Mouse (Mus musculus): Measurements from ENCODE around the gene Pappa. TPM values are rescaled to one million over a fixed set of nuclear protein-coding genes. Genes with fewer than 3 reads are reported as not detected.

Gene Pappa
- total and polyA plus RNA-seq, 2 experiments from 2014 or later = 0.57 to 3.7 TPM

- DNase-seq (ENCODE audit: low spot score) = no peak
- TF ChIP-seq CTCF (IDR thresholded peaks at IDR 0.05) = no peak
- Histone ChIP-seq H3K27me3 (ENCODE audit: insufficient read depth, low read length) (no peaks in the 10 kb centered on the region), H3K9me3 (ENCODE audit: low read length) (no peaks in the 10 kb centered on the region), H3K36me3 (ENCODE audit: insufficient read depth, low read length) (no peaks in the 10 kb centered on the region), H3K4me2 (ENCODE audit: low read depth, low read length, poor library complexity, severe bottlenecking) (no peak overlapping the region), H3K27ac (ENCODE audit: low read depth, low read length) (no peak overlapping the region), H3K4me1 (ENCODE audit: insufficient read depth, low read length) (no peaks in the 10 kb centered on the region), H3K4me3 (ENCODE audit: low read depth, low read length) (no peak overlapping the region), H3K9ac (replicated peaks; ENCODE audit: low read length, poor library complexity, severe bottlenecking) (no peak overlapping the region)
- no peak for ATAC-seq (ENCODE audit: low FRiP score)
- WGBS = 59% methylated on average over 4 of the region's 4 CpGs
These were observed 155.3 kb downstream of the Pappa start for GRCm38 (mm10) chr4:65279272-65279653.

- peak; percentile 60 for DNase-seq (ENCODE audit: low spot score)
- WGBS = 6% methylated on average over 7 of the region's 7 CpGs
- no peak overlapping the region for H3K4me2 ChIP-seq (ENCODE audit: low read depth, low read length, poor library complexity, severe bottlenecking)
These were observed 156.2 kb downstream of the Pappa start for GRCm38 (mm10) chr4:65279979-65280677.

DNA sequence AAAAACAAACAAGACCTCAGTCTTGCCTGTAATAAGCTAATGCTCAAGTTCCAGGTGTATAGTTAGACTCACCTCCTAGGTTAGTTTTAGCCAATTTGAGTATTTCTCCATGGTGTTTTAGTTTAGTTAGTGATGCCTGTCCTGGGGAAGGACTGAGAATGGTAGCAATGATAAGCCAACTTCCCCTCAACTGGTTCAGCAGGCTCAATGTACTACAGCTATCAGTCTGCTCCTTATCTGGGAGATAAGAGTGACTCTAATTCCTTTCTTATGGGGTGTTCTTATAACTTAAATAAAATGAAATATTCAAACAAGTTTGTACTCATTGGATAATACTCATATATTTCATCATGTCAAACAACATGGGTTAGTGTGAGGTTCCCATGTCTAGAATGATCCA is 156.9 kb downstream of the Pappa start:
- Histone ChIP-seq H3K9ac (replicated peaks; ENCODE audit: low read length, poor library complexity, severe bottlenecking) (no peak overlapping the region), H3K27ac (ENCODE audit: low read depth, low read length) (no peak overlapping the region), H3K36me3 (ENCODE audit: insufficient read depth, low read length) (no peaks in the 10 kb centered on the region), H3K4me3 (ENCODE audit: low read depth, low read length) (no peak overlapping the region), H3K4me2 (ENCODE audit: low read depth, low read length, poor library complexity, severe bottlenecking) (no peak overlapping the region), H3K9me3 (ENCODE audit: low read length) (no peaks in the 10 kb centered on the region), H3K27me3 (ENCODE audit: insufficient read depth, low read length) (no peaks in the 10 kb centered on the region), H3K4me1 (ENCODE audit: insufficient read depth, low read length) (no peaks in the 10 kb centered on the region)
- TF ChIP-seq CTCF (IDR thresholded peaks at IDR 0.05) = no peak
- DNase-seq (ENCODE audit: low spot score) (no peak), ATAC-seq (ENCODE audit: low FRiP score) (no peak)

More at GRCm38 (mm10) chr4:65279979-65280677, 156.2 kb downstream of the Pappa start:
- H3K9ac ChIP-seq (replicated peaks; ENCODE audit: low read length, poor library complexity, severe bottlenecking) = no peak overlapping the region
- H3K27me3 ChIP-seq (ENCODE audit: insufficient read depth, low read length) = no peaks in the 10 kb centered on the region
- H3K4me3 ChIP-seq (ENCODE audit: low read depth, low read length) = no peak overlapping the region
- H3K9me3 ChIP-seq (ENCODE audit: low read length) = no peaks in the 10 kb centered on the region
- TF ChIP-seq CTCF (IDR thresholded peaks at IDR 0.05) = no peak
- no peak overlapping the region for H3K27ac ChIP-seq (ENCODE audit: low read depth, low read length)
- ATAC-seq (ENCODE audit: low FRiP score) = no peak
- no peaks in the 10 kb centered on the region for H3K36me3 ChIP-seq (ENCODE audit: insufficient read depth, low read length)
- no peaks in the 10 kb centered on the region for H3K4me1 ChIP-seq (ENCODE audit: insufficient read depth, low read length)

GRCm38 (mm10) chr4:65283611-65284010 is 159.6 kb downstream of the Pappa start:
- no peak for TF ChIP-seq CTCF (IDR thresholded peaks at IDR 0.05)

DNA sequence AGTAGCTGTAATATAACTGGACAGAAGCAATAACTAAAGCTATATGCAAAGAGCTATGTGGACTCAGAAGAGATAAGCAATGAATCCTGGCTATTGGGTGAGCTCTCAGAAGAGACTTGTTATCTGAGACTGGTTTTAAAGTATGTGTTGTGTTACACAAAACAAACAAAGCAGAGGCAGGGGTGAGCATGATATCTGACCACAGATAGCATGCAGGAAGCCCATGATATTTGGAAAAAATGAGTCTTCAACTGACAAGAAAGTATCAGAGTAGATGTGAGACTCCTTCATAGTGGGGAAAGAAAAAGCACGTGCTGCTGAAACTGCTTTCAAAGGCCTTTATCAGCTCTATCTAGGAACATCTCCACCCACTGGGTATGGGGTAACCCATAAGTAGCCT is 161.2 kb downstream of the Pappa start:
- no peak for TF ChIP-seq CTCF (IDR thresholded peaks at IDR 0.05)
- WGBS = 89% methylated on average over 1 of the region's 1 CpGs
- no peak overlapping the region for H3K9ac ChIP-seq (replicated peaks; ENCODE audit: low read length, poor library complexity, severe bottlenecking)

More at GRCm38 (mm10) chr4:65283611-65284010, 159.6 kb downstream of the Pappa start:
- ATAC-seq (ENCODE audit: low FRiP score) (no peak), DNase-seq (ENCODE audit: low spot score) (no peak)
- H3K9me3 ChIP-seq (ENCODE audit: low read length) = no peaks in the 10 kb centered on the region
- H3K36me3 ChIP-seq (ENCODE audit: insufficient read depth, low read length) = no peaks in the 10 kb centered on the region
- H3K4me2 ChIP-seq (ENCODE audit: low read depth, low read length, poor library complexity, severe bottlenecking) = no peak overlapping the region
- no peaks in the 10 kb centered on the region for H3K4me1 ChIP-seq (ENCODE audit: insufficient read depth, low read length)
- no peaks in the 10 kb centered on the region for H3K27me3 ChIP-seq (ENCODE audit: insufficient read depth, low read length)
- H3K9ac ChIP-seq (replicated peaks; ENCODE audit: low read length, poor library complexity, severe bottlenecking) = no peak overlapping the region
- H3K4me3 ChIP-seq (ENCODE audit: low read depth, low read length) = no peak overlapping the region
- no peak overlapping the region for H3K27ac ChIP-seq (ENCODE audit: low read depth, low read length)
- WGBS = 94% methylated on average over 2 of the region's 2 CpGs

GRCm38 (mm10) chr4:65289247-65289646 is 165.3 kb downstream of the Pappa start:
- H3K4me3 ChIP-seq (ENCODE audit: low read depth, low read length) = no peak overlapping the region
- DNase-seq (ENCODE audit: low spot score) (no peak), ATAC-seq (ENCODE audit: low FRiP score) (no peak)
- H3K4me2 ChIP-seq (ENCODE audit: low read depth, low read length, poor library complexity, severe bottlenecking) = no peak overlapping the region
- H3K36me3 ChIP-seq (ENCODE audit: insufficient read depth, low read length) = no peaks in the 10 kb centered on the region
- no peaks in the 10 kb centered on the region for H3K9me3 ChIP-seq (ENCODE audit: low read length)
- H3K4me1 ChIP-seq (ENCODE audit: insufficient read depth, low read length) = no peaks in the 10 kb centered on the region
- WGBS = 32% methylated on average over 3 of the region's 3 CpGs
- no peak for TF ChIP-seq CTCF (IDR thresholded peaks at IDR 0.05)
- H3K9ac ChIP-seq (replicated peaks; ENCODE audit: low read length, poor library complexity, severe bottlenecking) = no peak overlapping the region
- no peaks in the 10 kb centered on the region for H3K27me3 ChIP-seq (ENCODE audit: insufficient read depth, low read length)
- H3K27ac ChIP-seq (ENCODE audit: low read depth, low read length) = no peak overlapping the region

More for the DNA sequence above, 161.2 kb downstream of the Pappa start:
- Histone ChIP-seq H3K9me3 (ENCODE audit: low read length) (no peaks in the 10 kb centered on the region), H3K27ac (ENCODE audit: low read depth, low read length) (no peak overlapping the region), H3K27me3 (ENCODE audit: insufficient read depth, low read length) (no peaks in the 10 kb centered on the region), H3K4me2 (ENCODE audit: low read depth, low read length, poor library complexity, severe bottlenecking) (no peak overlapping the region), H3K36me3 (ENCODE audit: insufficient read depth, low read length) (no peaks in the 10 kb centered on the region), H3K4me3 (ENCODE audit: low read depth, low read length) (no peak overlapping the region), H3K4me1 (ENCODE audit: insufficient read depth, low read length) (no peaks in the 10 kb centered on the region)
- no peak for DNase-seq (ENCODE audit: low spot score)
- no peak for ATAC-seq (ENCODE audit: low FRiP score)
